Mouse (Mus musculus): Measurements from ENCODE around the gene Prkar1a.

DNA sequence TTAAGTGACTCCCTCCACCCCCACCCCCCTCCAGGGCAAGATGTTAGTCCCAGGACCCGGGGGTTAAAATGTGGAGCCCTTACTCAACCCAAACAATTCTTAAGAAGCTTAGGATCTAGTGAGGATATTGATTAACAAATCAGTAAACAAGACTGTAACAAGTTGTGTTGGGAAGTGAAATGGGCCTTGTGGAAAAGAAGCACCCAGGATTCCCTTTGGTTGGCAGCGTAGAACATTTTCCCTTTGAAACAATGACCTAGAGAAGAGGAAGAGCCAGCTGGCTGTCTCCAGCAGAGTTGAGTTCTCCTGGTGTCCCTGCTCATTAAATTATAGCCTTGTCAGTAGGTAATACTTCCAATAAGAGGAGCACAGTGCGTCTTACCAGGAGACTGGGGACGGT is 59.6 kb downstream of the Prkar1a start:
- TF ChIP-seq POLR2A (IDR thresholded peaks at IDR 0.05; ENCODE audit: control insufficient read depth, extremely low read depth, insufficient read depth, low read length, poor library complexity) (no peak), CTCF (IDR thresholded peaks at IDR 0.05; ENCODE audit: borderline replicate concordance, control insufficient read depth, extremely low read depth, insufficient read depth, low read length, poor library complexity) (no peak)

Data from thymus, adult 2 months (tissue).